Mouse (Mus musculus) myocyte (in vitro differentiated cells): ENCODE data around the gene Gucy2f. TPM values are rescaled to one million over a fixed set of nuclear protein-coding genes. Genes with fewer than 3 reads are reported as not detected.

ENCODE experiments used
- H3K27me3 ChIP-seq: one replicate; pipeline ENCODE4 v1.6.1; 2011; ENCODE audit not compliant: control insufficient read depth, insufficient read depth, insufficient read length
- H3K36me3 ChIP-seq: one replicate; pipeline ENCODE4 v1.6.1; 2011; ENCODE audit not compliant: control insufficient read depth, insufficient read depth
- H3K4me2 ChIP-seq: one replicate; pipeline ENCODE4 v1.6.1; 2011; ENCODE audit warnings: low read depth, control low read depth
- H3K4me3 ChIP-seq: one replicate; pipeline ENCODE4 v1.5.1; 2011; ENCODE audit warnings: mild to moderate bottlenecking, control low read depth, moderate library complexity
- H3K79me2 ChIP-seq: one replicate; pipeline ENCODE4 v1.6.1; 2011; ENCODE audit not compliant: control insufficient read depth, insufficient read depth
- H3ac ChIP-seq: one replicate; pipeline ENCODE4 v1.6.1; 2011; ENCODE audit not compliant: control insufficient read depth, insufficient read length
- CEBPB ChIP-seq: IDR thresholded peaks from 2 replicates; pipeline ENCODE4 v1.6.1; 2011; ENCODE audit warnings: mild to moderate bottlenecking, moderate library complexity; ENCODE audit not compliant: poor library complexity, insufficient read depth, severe bottlenecking
- E2F4 ChIP-seq: IDR thresholded peaks from one replicate; pipeline ENCODE4 v1.6.1; 2011; ENCODE audit warnings: mild to moderate bottlenecking, control low read depth, moderate library complexity; ENCODE audit not compliant: insufficient read depth
- MAX ChIP-seq: IDR thresholded peaks from one replicate; pipeline ENCODE4 v1.6.1; 2011; ENCODE audit warnings: low read depth, mild to moderate bottlenecking, control low read depth
- MYOD1 ChIP-seq, 3 experiments: IDR thresholded peaks; one replicate each; pipeline ENCODE4 v1.6.1; 2011; ENCODE audit warnings: control low read depth in 2 of 3, low read depth in 2 of 3, mild to moderate bottlenecking in 2 of 3, moderate library complexity in 1 of 3; ENCODE audit not compliant: insufficient read length in 2 of 3, control insufficient read depth in 1 of 3
- MYOG ChIP-seq, 3 experiments: IDR thresholded peaks; one replicate each; pipeline ENCODE4 v1.6.1; 2011; ENCODE audit warnings: control low read depth in 2 of 3, low read depth in 2 of 3, mild to moderate bottlenecking in 2 of 3; ENCODE audit not compliant: insufficient read length in 2 of 3, control insufficient read depth in 1 of 3, insufficient read depth in 1 of 3
- POLR2A ChIP-seq: IDR thresholded peaks from one replicate; pipeline ENCODE4 v1.6.1; 2011; ENCODE audit warnings: low read depth, mild to moderate bottlenecking, control low read depth, moderate library complexity; ENCODE audit not compliant: insufficient read length
- POLR2AphosphoS2 ChIP-seq: IDR thresholded peaks from one replicate; pipeline ENCODE4 v1.6.1; 2011; ENCODE audit warnings: low read depth, control low read depth; ENCODE audit not compliant: insufficient read length
- REST ChIP-seq: IDR thresholded peaks from one replicate; pipeline ENCODE4 v1.6.1; 2011; ENCODE audit warnings: mild to moderate bottlenecking, control low read depth, moderate library complexity; ENCODE audit not compliant: insufficient read depth, insufficient read length
- SRF ChIP-seq: IDR thresholded peaks from one replicate; pipeline ENCODE4 v1.6.1; 2011; ENCODE audit warnings: low read depth; ENCODE audit not compliant: control insufficient read depth, insufficient read length
- TCF12 ChIP-seq: IDR thresholded peaks from one replicate; pipeline ENCODE4 v1.6.1; 2011; ENCODE audit warnings: mild to moderate bottlenecking, control low read depth; ENCODE audit not compliant: poor library complexity, insufficient read depth, severe bottlenecking
- TCF3 ChIP-seq: IDR thresholded peaks from one replicate; pipeline ENCODE4 v1.6.1; 2011; ENCODE audit warnings: low read depth, control low read depth; ENCODE audit not compliant: insufficient read length
- USF1 ChIP-seq: IDR thresholded peaks from one replicate; pipeline ENCODE4 v1.6.1; 2011; ENCODE audit warnings: low read depth, mild to moderate bottlenecking, control low read depth, moderate library complexity
- polyA plus RNA-seq: library from polyadenylated mRNA; unstranded; fragments of >200 nt; fragmentation: generic; extraction: Trizol; gene quantifications from one replicate; pipeline ENCODE4 v1.2.1, GENCODE M21; 2012; ENCODE audit warnings: missing spikeins

The Gucy2f gene
- polyA plus RNA-seq, 1 experiment: not detected

- Histone ChIP-seq H3K27me3 (no peaks in the 10 kb centered on the region), H3K4me2 (peak overlapping the region; percentile 83), H3K4me3 (peak overlapping the region; percentile 31), H3ac (no peak overlapping the region), H3K36me3 (no peaks in the 10 kb centered on the region), H3K79me2 (no peaks in the 10 kb centered on the region)
- no peak for TF ChIP-seq CEBPB
- TF ChIP-seq USF1: no peak
- TF ChIP-seq MYOD1 (IDR thresholded peaks at IDR 0.05; ENCODE audit: control insufficient read depth in 1 of 3, insufficient read length in 2 of 3, low read depth in 2 of 3): no peak
- TF ChIP-seq MYOG (IDR thresholded peaks at IDR 0.05; ENCODE audit: control insufficient read depth in 1 of 3, insufficient read depth in 1 of 3, insufficient read length in 2 of 3, low read depth in 2 of 3): no peak
- no peak for TF ChIP-seq TCF12
- TF ChIP-seq POLR2A: no peak
- no peak for TF ChIP-seq TCF3
- TF ChIP-seq POLR2AphosphoS2: no peak
- TF ChIP-seq E2F4: no peak
- no peak for TF ChIP-seq SRF
- TF ChIP-seq REST: no peak
- no peak for TF ChIP-seq MAX
Observed at GRCm38 (mm10) chrX:142228055-142228768, 31.5 kb upstream of the Gucy2f start.

DNA sequence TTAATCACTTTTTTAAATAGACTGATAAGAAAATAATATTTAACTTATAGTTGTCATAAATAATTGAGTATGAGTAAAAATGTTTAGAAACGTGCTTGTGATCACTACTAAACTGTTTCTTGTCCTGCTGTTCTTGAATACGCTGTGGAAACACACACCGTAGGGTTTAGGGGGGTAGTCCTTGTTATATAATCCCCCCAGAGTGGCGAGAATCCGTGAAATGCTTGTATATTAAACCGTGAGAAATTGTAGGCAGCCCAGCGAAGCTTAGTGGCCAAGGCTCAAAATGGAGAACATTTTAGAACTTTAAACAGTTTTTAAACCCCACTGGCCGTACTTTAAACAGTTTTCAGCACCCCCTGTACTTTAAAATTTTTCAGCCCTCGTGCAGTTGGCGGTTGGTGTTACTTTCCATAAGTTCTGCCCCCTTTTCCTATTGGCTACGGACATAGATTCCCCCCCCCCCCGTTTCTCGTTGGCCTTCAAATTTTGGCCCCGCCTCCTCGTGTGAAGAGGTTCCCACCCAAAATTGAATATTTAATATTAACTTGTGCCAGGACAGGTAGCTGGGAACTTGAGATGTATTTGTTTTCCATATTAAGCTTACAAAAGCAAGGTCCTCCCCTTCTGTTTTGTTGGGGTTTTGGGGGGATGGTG lies 30.8 kb upstream of the Gucy2f start:
- H3K36me3 ChIP-seq: no peaks in the 10 kb centered on the region
- TF ChIP-seq POLR2A: no peak
- no peak for TF ChIP-seq E2F4
- TF ChIP-seq MAX: no peak
- no peak for TF ChIP-seq TCF12
- no peak for TF ChIP-seq MYOG (IDR thresholded peaks at IDR 0.05; ENCODE audit: control insufficient read depth in 1 of 3, insufficient read depth in 1 of 3, insufficient read length in 2 of 3, low read depth in 2 of 3)
- no peak for TF ChIP-seq USF1
- TF ChIP-seq TCF3: no peak
- no peak for TF ChIP-seq CEBPB
- TF ChIP-seq SRF: no peak
- H3K79me2 ChIP-seq: no peaks in the 10 kb centered on the region
- H3K4me2 ChIP-seq: peak overlapping the region; percentile 83
- peak overlapping the region; percentile 31 for H3K4me3 ChIP-seq
- H3K27me3 ChIP-seq: no peaks in the 10 kb centered on the region
- no peak overlapping the region for H3ac ChIP-seq

GRCm38 (mm10) chrX:142226542-142226941 lies 29.8 kb upstream of the Gucy2f start, which contains the start of gene Nxt2:
TSS of gene Nxt2 (plus strand) at chrX:142226770.
- Histone ChIP-seq H3K79me2 (no peaks in the 10 kb centered on the region), H3K27me3 (no peaks in the 10 kb centered on the region), H3K4me2 (peak within 1 kb of the TSS; percentile 83), H3ac (no peak within 1 kb of the TSS), H3K4me3 (peak within 1 kb of the TSS; percentile 31), H3K36me3 (no peaks in the 10 kb centered on the region)
- TF ChIP-seq MYOG (IDR thresholded peaks at IDR 0.05; ENCODE audit: control insufficient read depth in 1 of 3, insufficient read depth in 1 of 3, insufficient read length in 2 of 3, low read depth in 2 of 3): no peak
- TF ChIP-seq TCF3: no peak

DNA sequence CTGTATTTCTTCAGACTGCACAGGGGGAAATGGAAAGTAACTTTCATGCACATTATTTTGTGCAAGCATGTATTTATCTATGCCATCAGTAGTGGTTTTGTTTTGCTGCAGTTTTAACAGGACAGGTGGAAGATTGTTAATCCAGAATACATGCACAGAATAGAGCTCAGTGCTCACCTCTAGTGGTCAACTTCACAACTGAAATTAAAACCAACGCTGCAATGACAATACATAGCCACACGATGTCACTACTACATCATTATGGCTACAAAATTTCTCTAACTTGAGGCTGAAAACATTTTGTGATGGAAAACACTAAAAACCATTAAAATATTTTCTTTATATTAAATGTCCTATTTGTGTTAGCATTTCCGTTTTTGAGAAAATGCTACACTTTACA lies 3.6 kb upstream of the Gucy2f start:
- TF ChIP-seq MAX: no peak
- no peak for TF ChIP-seq USF1
- TF ChIP-seq E2F4: no peak
- TF ChIP-seq MYOD1 (IDR thresholded peaks at IDR 0.05; ENCODE audit: control insufficient read depth in 1 of 3, insufficient read length in 2 of 3, low read depth in 2 of 3): no peak
- TF ChIP-seq CEBPB: no peak
- no peak for TF ChIP-seq POLR2AphosphoS2
- no peak for TF ChIP-seq TCF3
- no peak for TF ChIP-seq TCF12
- Histone ChIP-seq H3ac (no peak overlapping the region), H3K4me3 (no peak overlapping the region), H3K4me2 (no peak overlapping the region), H3K36me3 (no peaks in the 10 kb centered on the region), H3K79me2 (no peaks in the 10 kb centered on the region), H3K27me3 (no peaks in the 10 kb centered on the region)

GRCm38 (mm10) chrX:142195551-142195950 lies 1.2 kb downstream of the Gucy2f start:
- no peak overlapping the region for H3K4me2 ChIP-seq
- no peaks in the 10 kb centered on the region for H3K27me3 ChIP-seq
- H3K4me3 ChIP-seq: no peak overlapping the region
- H3K79me2 ChIP-seq: no peaks in the 10 kb centered on the region
- TF ChIP-seq TCF3: no peak
- TF ChIP-seq MYOD1 (IDR thresholded peaks at IDR 0.05; ENCODE audit: control insufficient read depth in 1 of 3, insufficient read length in 2 of 3, low read depth in 2 of 3): no peak
- no peak for TF ChIP-seq USF1
- no peak for TF ChIP-seq POLR2AphosphoS2
- no peak for TF ChIP-seq SRF
- TF ChIP-seq POLR2A: no peak
- no peak for TF ChIP-seq MAX
- no peak for TF ChIP-seq CEBPB
- no peak for TF ChIP-seq E2F4
- TF ChIP-seq MYOG (IDR thresholded peaks at IDR 0.05; ENCODE audit: control insufficient read depth in 1 of 3, insufficient read depth in 1 of 3, insufficient read length in 2 of 3, low read depth in 2 of 3): no peak
- no peak for TF ChIP-seq REST
- H3K36me3 ChIP-seq: no peaks in the 10 kb centered on the region
- H3ac ChIP-seq: no peak overlapping the region
